Mouse (Mus musculus) layer of hippocampus, adult 9-11 months (tissue): ENCODE results near the gene Sdk1.

ENCODE experiments used
- DNase-seq: peaks from one replicate; pipeline ENCODE4 v3.0.0; 2022

Sdk1 gene

DNA sequence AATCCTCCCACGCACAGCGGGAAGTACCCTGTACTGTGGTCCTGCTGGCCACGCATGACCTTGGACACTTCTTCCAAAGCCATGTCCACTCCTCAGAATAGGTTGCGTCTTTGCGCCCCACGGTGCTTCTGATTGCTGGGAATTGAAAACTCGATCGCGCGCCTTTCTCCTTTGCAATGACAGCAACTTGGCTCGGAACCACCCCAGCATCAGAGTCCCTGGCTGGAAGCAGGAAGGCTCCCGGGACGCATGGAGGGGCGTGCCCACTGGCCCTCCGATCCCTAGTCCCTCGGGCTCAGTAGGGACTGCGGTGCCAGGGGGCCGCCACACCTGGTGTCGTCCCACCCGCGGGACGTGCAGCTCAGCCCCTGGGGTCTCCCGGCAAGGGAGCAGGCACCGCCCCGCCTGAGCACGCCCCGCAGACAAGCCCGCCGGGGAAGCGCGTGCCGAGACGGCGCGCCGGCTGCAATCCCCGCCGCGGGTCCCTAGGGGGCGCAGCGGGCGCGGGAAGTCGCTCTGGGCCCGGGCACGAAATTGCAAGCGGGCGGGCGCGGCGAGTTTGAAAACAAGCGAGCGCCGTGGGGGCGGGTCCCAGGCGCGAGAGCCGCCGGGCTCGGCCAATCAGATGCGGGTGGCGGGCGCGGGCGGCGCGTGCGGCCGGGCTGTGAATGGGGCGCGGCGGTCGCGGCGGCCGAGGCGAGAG is at the start of gene Sdk1:
Gene Sdk1, plus strand, starts transcription at position 650 of the 703 bp plus-strand sequence.
- DNase-seq: peak; percentile 92

DNA sequence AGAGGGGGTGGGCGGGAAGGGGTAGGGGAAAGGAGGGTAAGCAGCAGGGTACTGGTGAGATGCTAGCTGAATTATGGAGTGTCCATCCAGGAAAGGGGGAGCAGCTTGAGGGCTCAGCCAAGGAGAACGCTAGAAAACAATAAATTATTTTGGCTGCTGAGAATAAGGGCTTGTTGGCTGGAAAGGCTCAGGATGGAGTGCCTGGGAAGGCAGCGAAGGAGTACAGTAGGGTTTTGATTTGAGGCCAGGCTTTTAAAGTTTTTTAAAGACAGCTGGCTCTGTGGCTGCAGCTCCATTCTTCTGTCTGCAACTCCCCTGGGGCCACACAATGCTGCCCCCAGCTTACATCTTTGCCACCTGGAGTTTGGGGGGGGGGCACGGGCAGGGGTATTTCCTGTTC is 44.0 kb upstream of the Sdk1 start:
- DNase-seq: no peak

DNA sequence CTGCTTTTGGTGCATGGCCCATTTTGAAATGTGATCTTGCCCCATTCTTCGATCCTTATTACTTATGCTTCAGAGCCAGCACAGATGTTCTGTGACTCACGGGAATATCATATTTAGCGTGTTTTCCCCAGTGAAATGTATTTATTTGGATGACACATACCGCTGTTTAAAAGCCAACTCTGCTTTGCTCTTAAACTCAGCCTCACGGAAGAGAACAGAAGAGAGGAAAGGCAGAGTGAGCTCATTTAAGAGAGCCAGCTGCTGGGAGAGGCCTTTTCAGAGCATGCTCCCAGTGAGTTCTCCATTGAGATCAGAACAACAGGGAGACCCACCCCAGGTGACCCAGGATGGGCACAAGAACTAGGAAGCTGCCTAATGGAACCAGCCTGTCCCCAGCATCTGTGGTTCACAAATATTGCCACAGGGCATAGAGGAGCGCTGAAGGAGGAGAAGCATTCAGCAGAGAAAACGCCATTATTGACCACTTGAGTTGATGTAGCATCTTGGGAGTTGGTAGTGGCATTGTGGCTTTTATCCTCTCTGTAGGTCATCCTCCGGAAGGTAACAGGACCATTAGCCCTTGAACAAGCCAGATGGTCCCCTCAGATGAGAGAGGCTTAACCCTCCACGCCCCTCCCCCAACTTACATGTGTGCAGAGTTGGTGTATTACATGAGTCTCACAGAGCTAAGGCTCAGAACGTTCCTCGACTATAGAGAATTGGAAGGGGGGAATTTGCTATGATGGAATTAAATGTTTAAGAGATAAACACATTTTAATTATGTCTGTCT is 38.8 kb upstream of the Sdk1 start:
- peak; percentile 2 for DNase-seq

DNA sequence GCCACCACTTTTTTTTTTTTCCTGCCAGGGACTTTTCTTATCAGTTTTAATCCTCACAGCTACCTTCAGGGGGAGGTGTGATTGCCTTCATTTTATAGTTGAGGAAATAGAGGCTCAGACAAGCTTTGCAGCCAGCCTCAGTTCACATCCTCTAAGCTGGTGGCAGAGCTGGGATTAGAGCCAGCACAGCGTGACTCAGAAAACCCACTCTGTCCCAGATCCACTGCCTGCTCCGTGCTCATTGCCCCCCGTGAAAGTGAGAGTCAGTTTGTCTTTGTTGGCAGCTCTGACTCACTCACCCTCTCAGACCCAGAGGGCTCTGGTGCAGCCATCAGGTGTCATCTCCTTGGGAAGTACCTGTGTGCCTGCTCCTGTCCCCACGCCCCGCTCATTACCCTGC is 34.2 kb upstream of the Sdk1 start:
- DNase-seq: peak; percentile 22

DNA sequence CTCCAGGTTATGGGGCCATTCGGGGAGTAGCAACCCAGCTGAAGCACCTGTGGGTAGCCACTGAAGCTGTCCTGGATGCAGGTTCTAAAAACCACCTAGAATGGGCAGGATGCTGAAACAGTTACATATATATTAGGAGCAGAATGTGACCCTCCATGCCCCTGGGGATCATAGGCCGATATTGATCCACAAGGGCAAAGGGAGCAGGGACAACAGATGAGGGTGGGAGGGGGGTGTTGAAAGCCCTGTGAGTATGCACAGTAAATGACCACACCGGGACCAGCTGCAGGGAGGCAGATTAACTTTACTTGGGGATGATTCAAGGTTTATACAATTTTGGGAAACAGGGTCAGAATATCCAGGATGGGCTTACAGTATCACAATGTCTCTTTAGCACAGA is 16.0 kb upstream of the Sdk1 start:
- DNase-seq: no peak

DNA sequence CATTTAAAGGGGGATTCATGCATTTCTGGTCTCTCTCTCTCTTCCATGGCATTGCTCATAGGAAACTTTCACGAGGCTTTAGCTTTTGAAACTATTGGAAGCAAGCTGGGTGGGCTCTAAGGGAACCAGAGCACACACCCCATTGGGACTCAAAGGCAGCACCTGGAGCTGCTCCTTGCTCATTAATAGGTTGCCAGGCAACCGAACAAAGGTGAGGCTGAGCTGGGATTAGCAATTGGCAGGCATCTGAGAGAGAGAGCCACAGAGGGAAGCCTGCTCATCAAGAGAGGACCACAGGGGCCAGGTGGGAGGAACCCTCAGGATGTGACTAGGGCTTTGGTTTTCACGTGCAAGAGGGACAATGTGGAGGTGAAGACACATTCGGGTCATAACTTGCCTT is 7.0 kb upstream of the Sdk1 start:
- DNase-seq: no peak

DNA sequence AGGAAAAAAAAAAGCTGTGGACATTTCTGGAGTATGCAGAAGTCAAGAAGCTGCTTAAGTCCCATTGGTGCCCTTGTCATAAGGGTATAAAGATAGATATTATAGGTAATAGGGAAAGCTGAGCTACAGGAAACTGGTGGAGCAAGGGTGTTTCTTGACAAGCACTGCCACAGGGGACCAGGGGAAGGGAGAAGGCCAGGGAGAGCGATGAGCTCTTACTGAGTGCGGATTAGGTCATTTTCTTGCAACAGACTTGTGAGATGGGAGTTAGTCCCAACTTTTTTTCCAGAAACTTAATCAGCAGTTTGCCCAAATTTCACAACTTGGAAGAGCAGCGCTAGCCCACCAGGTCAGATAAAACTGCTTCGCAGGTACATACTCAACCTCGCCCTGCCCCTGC is 1.9 kb upstream of the Sdk1 start:
- no peak for DNase-seq

DNA sequence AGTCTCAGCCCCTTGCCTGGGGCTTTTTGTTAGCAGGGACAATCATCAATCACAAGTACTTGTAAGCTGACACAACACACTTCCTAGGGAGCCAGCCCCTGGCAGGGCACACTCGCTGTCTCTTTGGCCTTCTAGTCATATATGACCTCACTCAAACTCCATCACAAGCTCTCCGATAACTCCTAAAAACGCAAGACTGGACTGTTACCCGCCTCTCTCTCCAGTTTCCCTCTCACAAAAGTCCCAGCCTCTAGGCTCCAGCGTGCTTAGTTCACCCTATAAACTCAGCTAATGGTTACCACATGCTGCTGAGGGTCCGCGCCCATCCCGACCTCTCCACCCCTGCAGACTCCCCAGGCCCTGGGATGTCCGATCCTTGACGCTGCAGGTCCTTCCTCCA is 849 bp upstream of the Sdk1 start:
- no peak for DNase-seq

DNA sequence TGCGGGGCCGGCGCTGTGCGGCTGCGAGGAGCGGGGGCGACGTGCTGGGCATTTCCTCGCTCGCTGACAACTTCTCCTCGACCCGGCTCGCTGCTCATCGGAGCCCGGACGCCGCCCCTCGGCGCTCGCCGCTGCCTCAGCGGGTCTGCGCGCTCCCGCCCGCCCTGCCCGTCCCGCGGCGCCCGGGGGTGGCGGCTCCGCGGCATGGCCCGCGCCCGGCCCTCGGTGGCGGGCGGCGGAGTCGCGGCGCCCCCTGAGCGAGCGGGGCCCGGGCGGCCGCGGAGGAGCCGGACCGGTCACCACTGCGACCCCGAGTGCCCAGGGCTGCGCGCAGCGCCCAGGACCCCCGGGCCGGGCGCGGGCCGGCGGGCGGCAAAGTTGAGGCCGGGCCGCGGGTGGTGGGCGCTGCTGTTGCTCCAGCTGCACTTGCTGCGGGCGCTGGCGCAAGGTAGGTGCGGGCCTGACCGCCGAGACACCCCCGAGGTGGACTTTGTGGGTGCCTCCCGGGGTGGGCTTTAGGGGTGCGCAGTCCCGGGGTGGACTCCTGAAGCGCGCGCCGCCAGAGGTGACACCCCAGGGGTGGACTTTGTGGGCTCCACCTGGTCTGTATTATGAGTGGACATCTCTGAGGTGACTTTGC is 475 bp downstream of the Sdk1 start:
- DNase-seq: no peak

DNA sequence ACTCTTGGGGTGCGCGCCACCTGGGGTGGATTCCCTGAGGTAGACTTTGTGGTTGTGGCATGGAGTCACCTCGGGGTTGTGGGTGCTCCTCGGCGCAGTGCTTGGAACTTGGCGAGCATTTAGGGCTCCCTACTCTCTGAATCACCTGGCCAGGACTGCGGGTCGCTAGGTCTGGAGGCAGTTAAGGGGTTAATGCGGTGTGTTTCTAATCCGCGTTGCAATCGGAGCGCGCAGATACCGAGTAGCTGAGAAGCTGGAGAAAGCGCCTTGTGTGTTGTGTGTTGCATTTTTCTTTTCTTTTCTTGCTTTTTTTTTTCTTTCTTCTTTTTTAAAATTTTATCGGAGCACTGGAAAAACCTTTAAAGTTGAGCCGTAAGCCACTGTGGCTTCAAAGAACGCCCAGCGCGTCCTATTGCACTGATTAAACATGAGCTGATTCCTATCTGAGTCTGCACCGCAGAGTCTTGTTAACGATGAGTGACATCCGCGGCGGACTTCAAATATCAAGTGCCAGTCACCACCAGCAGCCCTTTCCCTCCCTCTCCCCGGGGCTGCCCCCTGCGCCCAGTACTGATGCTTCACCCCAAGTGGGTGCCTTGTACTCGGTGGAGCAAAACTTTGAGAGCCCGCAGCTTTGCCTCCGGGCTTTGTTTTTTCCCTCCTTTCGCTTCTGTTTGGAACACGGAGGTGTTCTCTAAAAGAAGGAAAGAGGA is 2.1 kb downstream of the Sdk1 start:
- DNase-seq: no peak

DNA sequence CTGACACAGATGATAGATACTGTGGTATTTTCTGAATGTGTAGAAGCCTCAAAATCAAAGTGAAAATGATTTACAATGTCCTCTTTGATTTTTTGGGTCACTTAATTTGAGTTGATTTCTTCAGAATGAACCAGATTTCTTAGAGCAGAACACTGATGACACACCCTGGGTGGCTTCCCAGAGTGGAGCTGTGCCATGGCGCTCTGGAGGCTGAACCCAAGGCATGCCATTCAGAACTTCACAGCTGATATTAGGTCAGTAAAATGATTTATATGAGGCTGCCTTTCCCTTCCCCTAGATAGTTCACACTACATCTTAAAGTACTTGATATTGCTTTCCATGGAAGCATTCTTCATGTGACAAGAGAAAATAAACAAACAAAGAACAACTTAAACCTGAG is 23.0 kb downstream of the Sdk1 start:
- DNase-seq: no peak

DNA sequence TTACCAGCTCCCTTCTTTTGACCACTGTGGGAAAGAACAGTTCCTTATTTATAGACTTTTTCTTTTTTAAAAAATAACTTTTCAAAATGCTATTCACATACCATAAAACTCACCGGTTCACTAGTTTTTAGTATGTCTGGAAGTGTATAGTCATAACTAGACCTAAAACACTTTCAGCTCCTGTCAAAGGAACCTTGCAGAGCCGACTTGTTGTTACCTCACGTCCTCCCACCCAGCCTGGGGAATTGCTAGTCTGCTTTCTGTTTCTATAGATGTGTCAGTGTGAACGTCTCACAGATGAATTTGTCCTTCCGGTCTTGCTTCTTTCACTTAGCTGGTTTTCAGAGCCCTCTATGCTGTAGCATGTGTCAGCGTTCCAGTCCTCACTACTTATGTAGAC is 35.8 kb downstream of the Sdk1 start:
- DNase-seq: no peak

DNA sequence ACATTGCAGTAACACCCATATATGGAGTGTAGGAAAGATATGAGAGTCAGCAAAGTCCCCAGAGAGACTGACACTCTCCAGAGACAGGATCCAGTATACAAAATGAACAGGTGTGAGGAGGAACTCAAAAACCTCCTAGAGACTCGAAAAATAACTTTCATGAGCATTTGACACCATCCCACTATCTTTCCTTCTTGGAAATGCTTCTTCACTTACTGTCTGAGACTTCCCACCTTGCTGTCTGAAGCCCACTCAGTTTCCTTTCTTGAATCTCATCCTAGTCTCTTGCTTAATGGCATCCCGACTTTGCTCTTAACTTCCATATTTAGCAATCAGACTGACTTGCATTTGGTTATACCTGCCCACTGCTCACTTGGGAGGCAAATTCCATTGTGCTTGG is 40.5 kb downstream of the Sdk1 start:
- no peak for DNase-seq

DNA sequence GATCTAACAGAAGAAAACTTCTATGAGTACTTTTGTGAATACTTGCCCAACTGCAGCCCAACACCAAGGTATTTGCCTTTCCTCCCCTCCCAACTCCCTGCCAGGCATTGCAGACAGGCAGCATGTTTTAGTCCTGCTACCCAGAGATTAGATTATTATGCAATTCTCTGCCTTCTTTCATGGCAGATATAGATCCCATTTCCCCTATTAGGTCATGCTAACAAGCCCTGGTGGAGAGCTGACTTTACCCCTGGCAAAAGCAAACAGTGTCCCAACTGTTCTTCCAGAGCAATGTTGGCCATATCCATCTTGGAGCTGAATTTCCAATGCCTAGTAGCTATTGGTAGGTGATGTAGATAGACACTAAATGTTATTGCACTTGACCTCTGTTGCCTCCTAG is 48.3 kb downstream of the Sdk1 start:
- no peak for DNase-seq

DNA sequence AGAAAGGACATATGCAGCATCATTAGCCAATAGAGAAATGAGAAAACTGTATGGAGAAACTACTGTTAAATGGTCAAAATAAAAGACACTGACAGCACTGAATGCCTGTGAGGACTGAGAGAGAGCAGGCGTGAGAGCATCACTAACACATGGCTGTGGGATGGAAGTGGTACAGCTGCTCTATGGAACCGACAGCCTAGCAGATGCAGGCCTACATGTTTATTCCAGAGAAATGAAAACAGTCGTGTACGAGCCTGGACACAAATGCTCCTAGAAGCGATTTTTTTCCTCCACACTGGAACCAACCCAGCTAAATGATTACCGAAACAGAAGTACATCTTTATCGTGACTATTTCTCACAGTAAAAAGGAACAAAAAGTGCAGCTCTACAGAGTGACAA is 54.0 kb downstream of the Sdk1 start:
- DNase-seq: peak; percentile 62

DNA sequence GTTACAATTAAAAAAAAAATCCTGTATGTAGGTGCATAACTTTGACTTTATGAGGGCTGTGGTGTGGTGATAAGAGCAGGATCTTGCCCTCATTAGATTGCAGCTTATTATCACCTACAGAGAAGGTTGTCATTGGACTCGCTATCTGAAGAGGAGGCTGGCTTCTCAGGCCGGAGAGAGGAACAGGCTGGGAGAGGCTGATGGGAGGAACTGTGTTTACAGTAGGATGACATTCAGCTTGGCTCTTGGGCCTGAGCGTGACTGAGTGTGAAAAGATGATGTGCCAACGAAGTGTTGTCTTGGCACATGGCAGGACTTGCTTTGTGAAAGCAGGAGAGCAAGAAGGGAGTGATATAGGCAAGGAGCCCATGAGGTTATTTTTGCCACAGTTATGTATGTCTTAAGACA is 61.0 kb downstream of the Sdk1 start:
- DNase-seq: no peak

DNA sequence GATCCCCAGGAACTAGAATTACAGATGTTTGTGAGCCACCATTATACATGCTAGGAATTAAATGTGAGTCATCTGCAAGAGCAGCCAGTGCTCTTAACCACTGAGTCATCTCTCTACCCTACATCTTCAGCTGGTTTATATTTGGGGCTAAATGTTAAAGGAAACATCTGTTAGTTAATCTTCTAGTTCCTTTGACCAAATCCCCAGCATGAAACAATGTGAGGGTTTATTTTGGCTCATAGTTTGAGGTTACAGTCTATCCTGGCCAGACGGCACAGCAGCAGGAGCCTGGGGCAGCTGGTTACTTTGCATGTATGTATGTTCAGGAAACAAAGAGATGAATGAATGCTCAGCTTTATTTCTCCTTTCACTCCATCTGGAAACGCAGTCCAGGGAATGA is 62.5 kb downstream of the Sdk1 start:
- no peak for DNase-seq

DNA sequence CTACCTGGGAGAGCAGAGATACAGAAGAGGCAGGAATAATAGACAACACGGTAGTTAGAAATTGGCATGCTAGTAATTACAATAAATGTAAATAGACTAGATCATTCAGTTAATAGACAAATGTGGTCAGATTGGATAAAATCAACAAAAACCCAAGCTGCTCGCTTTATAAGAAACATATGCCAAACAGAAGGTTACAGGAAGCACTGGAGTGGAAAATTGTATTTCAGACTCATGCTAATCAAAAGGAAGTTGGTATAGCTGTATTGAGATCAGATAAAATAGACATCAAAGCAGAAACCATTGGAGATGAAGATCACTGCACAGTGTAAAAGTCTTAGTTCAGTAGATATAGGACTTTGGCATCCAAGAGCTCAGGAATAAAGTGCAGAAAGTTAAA is 63.4 kb downstream of the Sdk1 start:
- DNase-seq: no peak

DNA sequence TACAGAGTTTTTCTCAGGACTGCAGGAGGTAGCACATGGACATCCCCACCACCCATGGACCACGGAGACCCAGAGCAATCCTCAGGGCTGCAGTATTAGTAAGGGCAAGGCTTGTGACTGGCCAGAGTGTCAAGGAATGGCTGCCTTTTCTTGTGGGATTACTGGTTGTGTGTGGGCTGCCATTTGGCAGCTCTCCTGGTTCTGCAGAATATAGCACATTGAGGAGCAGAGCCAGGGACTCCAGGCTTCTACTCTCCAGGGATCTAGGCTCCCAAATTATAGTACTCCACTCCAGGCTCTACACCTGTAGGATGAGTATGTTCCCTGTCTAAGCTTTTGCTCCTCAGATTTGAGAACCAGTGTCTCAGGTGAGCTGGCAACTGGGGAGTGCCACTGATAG is 69.4 kb downstream of the Sdk1 start:
- DNase-seq: no peak

DNA sequence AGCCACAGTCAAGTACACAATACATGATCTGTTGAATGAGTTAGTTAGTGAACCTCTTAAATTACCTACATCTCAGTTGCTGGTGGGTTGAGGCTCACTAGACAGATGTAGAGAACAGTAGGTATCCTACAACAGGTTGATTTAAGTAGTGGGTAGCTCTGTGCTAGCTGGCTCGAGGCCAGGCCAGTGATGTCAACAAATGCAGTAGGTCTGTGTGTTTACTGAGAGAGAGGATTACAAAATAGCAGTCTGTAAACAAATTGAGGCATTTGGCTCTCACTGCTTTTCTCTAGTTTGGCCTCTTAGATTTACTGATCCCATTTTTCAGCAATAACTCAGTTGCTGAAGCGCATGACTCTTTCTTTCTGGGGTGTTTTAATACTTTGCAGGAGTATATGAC is 70.5 kb downstream of the Sdk1 start:
- no peak for DNase-seq

DNA sequence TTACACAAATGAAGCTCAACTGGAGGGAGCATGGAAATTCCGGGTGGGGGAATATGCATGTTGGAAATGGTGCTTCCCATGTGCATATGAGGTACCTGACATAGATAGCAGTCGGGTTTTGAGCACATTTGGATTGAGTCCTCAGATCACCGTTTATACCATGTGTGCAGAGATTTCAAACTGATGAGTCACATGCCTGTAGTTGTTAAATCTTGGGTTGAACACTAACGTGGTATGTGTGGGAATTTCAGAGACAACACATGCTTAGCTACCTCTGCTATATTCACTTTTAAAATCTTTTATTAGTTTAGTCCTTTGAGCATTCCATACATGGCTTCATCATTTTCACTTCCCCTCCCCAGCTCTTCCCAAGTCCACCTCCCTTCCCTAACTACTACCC is 71.0 kb downstream of the Sdk1 start:
- DNase-seq: no peak

DNA sequence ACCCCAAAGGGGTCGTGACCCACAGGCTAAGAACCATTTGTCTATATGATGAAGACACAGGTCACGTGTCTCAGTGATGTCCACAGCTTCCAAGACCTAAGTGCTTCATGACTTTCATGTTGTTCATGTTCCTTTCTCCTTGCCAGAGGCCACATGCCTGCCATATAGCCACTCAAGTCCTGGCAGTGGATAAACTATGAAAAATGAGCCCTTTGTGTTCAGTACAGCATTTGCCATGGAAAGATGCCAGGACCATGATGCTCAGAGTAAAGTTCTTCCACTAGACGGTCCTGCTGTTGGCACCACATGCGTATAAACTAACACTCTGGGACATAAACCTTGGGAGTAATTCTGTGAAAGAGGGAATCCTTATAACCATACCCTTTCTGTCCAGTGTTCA is 75.8 kb downstream of the Sdk1 start:
- no peak for DNase-seq

DNA sequence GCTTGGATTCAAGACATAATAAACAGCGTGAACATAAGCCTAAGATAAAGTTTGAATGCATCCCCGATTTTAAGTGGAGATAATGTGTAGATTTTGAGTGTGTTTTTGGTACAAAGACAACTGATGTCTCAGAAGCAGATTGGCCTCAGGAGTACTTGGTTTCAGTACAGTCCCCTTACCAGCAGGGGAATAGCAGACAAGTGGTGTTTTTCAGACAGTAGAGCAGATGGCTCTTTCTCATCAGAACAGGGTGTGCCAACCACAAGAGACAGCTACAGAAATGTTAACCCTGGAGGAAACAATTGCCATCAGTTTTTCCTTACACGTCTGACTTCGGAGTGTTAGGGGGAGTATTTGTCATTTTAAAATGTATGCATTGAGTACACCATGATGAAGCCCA is 83.6 kb downstream of the Sdk1 start:
- DNase-seq: peak; percentile 55

DNA sequence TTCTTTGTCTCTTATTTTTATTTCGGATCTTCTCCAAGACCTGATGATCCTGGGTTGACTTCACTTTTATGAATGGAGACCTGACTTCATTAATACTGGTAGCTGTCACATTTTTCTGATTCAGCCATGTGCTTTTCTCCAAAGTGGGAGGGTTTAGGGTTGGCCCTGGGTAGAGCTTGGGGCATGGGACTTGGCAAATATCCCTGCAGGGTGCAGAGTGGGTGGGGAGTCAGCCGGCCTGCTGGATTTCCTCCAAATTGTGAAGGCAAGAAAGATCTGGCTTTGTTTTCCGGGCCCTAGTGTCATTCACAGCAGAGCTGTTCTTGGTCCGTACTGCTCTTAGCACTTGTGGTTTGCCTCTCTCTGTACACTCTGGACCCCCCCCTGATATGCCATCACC is 103.1 kb downstream of the Sdk1 start:
- DNase-seq: peak; percentile 11
